Mouse (Mus musculus) hematopoietic stem cell, adult 5-6 weeks (primary cell): ENCODE measurements at regions not wholly inside any gene's neighbourhood (a gene's known extent, or its start where the extent isn't known, plus 50 kb on each side); places are given as distances from the start of the nearest gene placed in this dataset.

ENCODE experiments used
- ATAC-seq, 2 experiments: fragments of 125-278 bp in 1 of 2; replicated peaks in 1 of 2; 2 replicates each; pipeline ENCODE4 v1.8.0; 2016 to 2017; ENCODE audit warnings: inconsistent platforms in 2 of 2, mild to moderate bottlenecking in 2 of 2, moderate number of reproducible peaks in 2 of 2, low read depth in 1 of 2, moderate TSS enrichment in 1 of 2; ENCODE audit not compliant: low FRiP score in 2 of 2, poor library complexity in 2 of 2, severe bottlenecking in 2 of 2, insufficient read depth in 1 of 2, low TSS enrichment in 1 of 2

DNA sequence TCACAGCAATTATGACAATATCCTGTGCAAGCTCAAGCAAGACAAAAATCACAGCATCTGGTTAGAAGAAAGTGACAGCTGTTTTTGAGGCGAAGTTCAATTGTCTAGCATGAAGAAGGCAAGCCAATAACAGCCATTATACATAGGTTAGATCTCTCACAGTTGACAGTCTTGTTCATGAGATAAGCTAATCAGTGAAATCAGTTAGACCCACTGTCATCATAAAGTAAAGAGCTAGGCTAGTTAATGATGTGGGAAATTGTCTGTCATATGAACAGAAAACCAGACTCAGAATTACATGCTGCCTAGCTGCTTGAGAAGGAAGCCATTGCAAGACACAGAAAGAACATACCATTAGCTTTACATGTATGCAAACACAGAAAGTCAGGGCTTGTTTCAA lies 470.2 kb upstream of the 5930422O12Rik start:
- no peak for ATAC-seq

DNA sequence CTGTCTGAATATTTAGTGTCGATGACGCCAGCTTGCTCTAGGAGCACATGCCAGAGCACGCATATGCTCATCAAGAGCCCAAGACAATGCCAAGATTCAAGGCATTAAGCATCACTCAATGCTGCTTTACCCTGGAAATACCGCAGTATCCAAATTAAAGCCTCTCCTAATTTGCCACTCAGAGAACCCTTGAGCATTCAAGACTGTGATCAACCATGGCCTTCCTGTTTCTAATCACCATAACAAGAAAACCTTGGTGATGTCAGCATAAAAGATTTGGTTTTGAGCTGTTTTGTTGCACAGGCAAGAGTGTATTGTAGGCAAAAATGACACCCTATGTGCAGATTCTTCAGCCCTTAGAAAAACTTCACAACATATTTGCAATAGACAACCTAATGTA lies 469.7 kb upstream of the 5930422O12Rik start:
- no peak for ATAC-seq

DNA sequence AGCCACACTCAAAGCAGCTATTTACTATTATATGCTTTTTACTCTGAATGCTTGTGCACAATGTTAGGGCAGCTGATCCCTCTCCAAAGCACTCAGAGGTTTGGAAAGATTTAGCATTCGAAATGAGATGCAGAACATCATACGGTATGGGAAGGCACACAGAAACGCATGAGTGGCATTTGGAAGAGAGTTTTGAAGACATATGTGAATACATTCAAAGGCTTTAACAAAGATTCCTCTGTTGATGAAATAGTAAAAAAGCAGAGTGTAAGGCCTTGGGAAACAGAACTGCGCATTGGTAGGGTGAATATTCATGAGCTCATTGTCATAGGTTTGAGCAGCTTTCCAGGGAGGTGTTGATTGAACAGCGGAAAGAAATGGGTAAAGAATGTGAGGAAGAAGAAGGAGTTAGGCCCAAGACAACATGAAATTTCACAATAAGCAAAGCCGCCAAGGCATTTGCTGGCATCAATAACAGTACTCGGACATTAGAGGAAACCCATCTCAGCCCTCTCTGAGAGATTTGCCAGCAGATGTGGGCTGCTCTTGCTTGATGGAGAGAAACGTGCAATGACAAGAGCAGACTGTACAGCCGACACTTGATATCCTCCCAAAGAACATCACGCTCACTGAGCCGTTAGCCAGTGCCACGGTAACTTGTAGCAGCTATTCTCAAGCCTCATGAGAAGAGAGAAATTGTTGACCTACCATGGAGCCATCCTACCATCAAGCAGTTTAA lies 469.0 kb upstream of the 5930422O12Rik start:
- no peak for ATAC-seq

DNA sequence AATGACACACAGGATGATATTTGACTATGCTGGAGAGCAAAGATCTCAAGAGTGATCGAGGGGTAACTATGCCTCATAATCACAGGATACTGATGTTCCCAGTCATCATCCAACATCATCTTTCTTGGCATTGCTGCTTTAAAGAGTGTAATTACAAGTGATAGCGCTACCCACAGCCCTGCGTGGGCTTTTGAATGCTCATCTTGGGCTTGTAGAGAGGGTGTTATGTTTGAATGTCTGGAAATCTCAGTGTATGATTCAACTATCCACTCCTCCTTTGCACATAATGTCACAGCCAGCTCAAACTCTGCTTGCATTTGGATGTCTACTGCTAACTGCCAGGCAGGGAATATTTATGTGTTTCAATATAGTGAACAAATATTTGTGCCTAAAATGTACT lies 438.3 kb upstream of the 5930422O12Rik start:
- no peak for ATAC-seq

DNA sequence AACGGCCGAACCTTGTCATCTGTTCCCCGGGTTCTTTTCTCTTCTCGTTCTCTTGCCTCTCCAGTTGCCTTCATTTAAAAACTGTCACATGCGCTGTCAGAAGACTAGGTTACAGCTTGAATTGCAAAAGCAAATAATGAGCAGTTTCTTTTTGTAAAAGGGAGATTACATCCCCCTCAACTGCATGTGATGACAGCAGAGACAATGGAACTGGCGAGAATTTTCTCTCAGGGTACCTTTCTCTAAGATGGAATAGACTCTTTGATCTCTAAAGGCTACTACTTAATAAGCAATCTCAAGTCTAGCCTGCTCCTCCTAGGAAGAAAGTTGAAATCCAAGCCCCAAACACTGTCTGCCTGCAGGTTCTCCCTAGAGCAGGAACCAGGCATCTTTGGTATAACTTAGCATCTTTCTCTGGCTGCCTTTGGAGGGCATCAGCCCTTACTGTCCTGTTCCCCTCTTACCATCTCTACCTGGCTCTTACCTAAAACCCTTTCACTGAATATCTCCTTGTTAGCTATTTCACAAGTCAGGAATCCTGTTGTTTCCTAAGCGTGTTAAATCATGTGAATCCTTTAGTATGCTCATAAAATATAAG lies 424.4 kb upstream of the 5930422O12Rik start:
- ATAC-seq, result no peak

DNA sequence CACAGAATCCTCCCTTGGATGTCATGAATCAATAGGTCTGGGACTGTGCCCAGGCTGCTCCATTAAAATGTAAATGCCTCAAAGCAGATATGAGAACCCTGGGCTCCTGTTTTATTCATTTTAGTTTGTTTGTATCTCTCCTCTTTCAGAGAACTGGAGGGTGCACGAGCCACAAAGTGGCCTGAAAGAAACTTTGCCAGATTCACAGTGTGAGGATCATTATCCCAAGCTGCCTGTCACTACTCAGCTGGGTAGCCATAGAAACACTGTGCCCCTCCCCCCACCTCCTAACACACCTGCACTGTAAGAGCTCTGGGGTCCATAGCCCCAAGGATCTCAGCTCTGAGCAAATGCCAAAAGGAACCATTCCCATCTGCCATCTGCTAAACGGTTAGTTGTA lies 423.9 kb upstream of the 5930422O12Rik start:
- ATAC-seq, result no peak

DNA sequence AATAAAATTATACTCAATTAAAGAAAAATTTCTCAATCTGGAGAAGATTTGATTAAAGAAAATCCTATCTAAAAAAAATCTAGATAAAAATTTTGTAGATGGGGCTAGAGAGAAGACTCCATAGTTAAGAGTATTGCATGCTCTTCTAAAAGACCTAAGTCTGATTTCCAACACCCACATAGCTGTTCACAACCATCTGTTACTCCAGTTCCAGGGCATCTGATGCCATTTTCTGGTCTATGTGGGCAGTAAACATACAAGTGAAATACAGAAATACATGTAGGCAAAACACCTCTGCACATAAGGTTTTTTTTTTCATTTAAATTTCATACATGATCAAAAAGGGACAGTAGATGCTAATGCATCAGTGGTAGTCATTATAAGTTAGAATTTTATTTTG lies 418.4 kb upstream of the 5930422O12Rik start:
- ATAC-seq, result no peak

DNA sequence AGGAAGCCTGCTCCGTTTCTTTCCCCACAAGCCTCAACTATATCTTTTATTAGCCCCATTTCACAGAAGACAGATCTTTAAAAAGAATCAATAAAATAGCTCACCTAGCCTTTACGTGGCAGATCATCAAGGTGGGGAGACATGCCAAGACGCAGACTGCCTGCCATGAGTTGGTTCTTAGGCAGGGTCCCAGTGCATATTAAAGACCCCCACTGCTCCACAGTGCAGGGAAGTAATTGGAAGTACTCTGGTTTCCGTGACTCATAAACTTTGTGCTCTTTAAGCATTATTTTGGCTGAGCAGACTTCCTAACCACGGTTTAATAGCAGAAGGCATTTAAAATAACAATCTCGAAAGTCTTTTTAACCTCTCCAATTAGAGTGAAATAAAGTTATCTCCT lies 415.7 kb upstream of the 5930422O12Rik start:
- no peak for ATAC-seq

DNA sequence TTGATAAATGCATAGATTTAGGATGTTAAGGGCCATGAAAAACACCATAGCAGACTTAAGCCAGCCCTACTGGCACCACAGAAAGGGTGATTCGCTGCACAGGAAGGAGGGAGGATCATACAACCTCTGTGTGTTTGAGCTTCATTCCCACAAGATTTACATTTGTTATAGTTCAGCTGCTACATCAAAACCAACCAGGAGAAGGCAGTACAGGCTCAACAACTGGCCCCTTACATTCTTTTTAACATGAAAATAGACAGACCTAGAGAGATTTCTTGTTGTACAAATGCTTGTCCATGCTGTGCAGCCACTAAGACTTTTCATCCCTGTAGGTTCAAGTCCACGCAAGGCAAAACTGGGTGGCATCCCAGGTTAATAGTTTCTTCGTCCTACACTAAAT lies 412.6 kb upstream of the 5930422O12Rik start:
- ATAC-seq, result no peak

DNA sequence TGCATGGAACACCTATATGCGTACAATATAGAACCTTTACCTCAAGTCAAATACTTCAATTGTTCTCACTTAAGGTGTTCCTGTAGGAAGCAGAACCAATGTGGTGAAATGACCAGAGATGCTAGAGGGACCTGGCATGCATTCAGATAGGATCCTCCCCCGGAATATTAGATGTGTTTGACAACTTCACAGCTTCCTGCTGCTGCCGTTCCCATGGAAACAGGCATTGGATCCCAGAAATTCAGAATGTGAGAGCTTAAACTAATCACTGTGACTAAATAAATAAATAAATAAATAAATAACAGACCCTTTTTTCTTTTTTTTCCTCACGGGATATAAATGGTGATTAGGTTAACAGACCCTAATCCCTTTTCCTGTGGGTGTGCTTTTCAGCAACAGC lies 401.5 kb upstream of the 5930422O12Rik start:
- no peak for ATAC-seq

DNA sequence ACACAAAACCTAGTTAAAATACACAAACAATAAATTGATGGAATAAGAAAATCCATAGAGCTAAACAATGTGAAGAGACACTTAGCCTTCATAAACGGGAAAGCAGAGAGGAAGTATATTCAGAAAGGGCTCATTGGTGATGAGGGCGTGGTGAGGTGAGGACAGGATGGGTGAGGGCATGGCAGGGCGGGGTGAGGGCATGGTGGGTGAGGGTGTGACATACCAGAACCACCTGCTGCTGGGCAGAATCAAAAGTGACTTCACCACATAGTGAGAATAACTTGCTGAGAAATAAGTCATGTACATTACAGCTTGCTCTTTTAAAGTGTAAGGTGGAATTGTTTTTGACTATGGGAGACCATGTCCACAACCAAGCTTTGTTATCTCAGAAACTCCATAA lies 399.1 kb upstream of the 5930422O12Rik start:
- no peak for ATAC-seq

DNA sequence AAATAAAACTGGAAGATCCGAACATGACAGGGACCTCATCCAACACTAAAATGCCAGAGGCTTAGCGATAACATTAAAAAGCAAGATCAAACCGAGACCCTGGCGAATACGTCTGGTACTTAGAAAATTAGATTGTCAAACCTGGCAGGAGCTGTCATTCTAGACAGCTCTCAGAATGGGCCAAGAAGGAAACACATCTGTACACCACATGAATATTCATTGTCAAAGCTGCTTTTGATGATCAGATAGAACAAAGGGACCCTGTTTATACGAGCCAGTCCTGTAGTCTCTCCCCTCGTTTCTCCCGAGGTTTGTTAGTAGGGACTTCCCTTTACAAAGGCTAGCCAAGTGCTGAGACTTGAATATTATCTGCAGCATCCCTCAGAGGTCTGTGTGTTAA lies 376.5 kb upstream of the 5930422O12Rik start:
- no peak for ATAC-seq

DNA sequence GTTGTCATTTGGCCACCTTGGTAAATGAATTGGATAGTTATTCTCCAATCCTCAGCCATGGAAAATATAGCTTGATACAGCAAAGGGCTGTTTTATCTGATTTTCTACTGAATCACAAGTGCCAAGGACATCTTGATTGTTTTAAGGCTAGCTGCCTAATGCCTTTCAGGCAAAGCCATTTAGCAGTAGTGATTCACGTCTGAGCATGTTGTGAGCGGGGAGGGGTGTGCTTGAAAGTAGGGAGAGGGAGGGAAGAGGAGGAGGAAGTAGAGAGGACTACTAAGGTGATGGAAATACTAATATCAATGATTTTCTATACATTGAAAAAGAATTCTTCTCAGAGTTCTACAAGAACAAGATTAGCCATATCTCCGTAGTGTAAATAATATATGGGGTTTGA lies 362.9 kb upstream of the 5930422O12Rik start:
- ATAC-seq, result no peak

DNA sequence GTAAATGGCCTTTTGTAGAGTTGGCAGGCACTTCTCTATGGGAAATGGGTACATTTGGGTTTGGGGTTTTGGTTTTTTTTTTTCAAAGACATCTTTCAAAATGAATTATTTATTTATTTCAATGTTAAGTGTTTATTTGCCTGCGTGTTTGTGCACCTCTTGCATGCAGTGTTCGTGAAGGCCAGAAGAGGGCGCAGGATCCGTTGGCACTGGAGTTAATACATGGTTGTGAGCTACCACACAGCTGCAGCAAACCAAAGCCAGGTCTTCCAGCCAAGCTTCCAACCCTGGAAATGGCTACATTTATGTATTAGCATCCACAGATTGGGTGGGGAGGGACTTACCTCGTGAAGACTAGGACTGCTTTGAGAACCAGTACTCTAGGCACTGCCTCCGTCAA lies 362.3 kb upstream of the 5930422O12Rik start:
- ATAC-seq, result no peak

DNA sequence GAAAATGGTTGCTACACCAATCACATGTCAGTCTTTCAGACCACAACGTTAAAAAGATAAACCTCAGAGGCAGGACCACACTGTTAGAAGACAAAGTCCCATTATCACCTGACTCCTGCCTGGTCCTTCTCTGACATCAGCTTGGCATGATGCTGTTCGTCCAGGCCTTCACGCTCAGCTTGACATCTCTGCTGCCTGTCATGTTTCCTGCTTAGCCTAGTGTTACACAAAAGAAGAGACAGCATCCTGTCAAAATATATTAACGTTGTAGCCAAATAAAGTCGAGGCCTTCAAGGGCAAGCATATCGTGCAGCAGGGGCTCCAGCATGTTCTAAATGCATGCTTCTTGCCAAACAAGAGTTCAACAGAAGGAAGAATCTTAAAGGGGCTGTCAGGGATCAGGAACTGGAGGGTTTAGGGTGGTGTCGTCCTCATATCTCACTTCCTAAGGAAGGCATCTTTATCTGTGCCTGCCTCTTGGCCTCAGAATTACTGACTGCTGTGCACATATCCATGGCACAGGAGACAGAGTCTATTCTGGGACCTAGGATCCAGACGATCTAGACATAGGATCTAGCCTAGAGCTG lies 361.0 kb upstream of the 5930422O12Rik start:
- no peak for ATAC-seq

DNA sequence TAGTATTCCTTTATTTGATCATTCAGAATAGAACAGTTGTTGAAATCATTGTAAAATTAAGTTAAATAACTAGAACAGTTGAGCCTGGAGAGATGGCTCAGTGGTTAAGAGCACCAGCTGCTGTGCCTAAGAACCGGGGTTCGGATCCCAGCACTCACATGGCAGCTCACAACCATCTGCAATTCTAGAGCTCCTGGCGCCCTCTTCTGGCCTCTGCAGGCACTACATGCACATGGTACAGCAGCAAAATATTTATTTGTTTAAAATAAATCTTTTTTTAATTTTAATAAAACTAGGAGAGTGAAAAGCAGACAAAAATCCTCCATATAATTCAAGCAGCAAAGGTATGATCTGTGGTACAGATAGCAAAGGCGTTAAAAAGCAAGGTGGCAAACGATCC lies 360.0 kb upstream of the 5930422O12Rik start:
- ATAC-seq, result no peak

DNA sequence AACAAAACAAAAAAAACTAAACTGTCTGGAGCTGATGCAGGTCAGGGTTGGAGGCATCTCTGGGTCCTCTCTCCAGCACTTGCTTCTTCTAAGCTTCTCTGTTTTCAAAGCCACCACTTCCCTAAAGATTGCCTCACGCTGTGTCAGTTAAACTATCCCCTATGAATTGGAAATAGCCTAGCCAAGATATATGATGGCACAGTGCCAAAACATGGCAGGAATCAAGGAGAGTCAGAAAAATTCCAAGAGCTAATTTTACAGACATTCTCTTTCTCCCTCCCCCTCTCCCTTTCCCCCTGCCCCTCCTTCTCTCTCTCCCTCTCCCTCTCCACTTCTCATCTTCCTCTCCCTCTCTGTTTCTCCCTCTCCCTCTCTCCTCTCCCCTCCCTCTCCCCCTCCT lies 353.3 kb upstream of the 5930422O12Rik start:
- ATAC-seq, result no peak

DNA sequence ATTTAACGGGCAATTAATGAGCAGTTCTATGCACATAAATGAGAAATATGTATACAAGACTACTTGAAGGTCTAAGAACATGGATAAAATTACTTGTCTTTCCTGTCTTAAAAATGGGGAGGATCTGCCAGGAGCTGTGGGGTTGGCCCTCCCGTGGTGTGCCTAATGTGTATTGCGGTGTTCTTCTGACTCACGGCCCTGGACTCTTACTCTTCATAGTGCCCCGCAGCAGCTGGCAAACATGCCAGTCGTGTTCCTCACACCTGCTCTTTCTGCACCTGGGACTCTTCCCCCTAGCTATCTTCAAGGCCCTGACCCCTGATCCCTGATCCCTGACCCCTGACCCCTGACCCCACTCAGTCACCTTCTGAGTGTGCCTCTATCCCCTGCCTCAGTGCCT lies 352.3 kb upstream of the 5930422O12Rik start:
- no peak for ATAC-seq

DNA sequence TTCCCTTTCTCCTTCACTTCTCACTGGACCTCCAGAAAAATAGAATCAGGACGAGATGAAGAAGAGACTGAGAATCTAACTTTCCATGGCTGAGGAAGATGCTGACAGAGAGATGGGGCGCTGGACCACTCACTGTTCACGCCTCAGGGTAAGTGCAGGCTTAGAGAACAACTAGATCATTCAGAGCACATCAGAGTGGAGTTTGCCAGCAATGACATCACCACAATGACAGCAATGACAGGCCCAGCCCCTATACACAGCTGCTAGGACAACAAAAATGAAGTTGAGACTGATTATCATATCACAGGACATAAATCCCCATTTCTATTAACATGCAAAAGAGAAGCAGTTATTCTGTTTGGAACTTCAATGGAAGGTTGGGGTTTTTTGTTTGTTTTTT lies 350.4 kb upstream of the 5930422O12Rik start:
- no peak for ATAC-seq
